Mouse (Mus musculus): Measurements from ENCODE around the gene Ptprk. TPM values are rescaled to one million over a fixed set of nuclear protein-coding genes. Genes with fewer than 3 reads are reported as not detected.

Ptprk gene
- polyA plus RNA-seq, 1 experiment from 2014 or later: 29.6 TPM

DNA sequence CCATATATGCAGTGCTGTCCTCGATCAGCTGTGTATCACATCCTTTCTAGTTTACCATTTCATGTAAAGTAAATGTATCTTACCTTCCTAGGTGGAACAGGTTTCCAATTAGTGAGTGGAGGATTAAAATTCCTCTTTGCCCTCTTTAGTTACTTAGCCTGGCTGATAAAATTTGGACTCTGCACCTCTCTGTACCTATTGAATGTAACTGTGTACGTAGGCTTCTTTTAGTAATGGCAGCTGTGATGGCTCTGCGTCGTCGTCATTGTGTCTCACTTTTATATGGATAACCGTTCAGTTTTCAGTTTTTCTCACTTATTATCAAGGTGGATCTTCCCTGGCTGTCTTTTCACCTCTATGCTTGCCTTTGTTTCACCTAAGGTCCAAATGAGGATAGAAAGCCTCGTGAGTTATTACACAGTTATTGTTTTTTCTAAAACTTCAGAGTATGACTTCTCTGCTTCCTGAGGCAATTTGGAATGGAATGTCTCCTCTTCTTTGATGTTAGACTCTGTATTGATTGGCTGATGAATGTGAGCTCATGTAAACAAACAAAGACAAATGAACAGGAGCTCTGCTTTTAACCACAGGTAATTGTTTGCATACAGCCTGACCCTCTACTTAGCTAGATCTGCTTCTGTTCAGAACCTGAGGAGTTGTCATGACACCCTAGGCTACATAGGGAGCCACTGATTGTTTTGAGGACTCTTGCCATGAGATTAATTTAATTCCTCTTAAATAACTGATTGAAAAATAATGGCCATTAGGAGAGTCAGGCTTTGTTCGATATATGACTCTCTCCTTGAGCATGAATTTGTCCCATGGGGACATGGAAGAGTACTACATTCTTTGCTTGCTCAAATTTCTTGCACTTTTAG, 197.3 kb downstream of the Ptprk start:
- 86% methylated on average over 8 of the region's 8 CpGs for WGBS
- Histone ChIP-seq H3K4me1 (peaks cover 5% of the 10 kb centered on the region; the same call in 1 of the 2 replicates), H3K36me3 (0 out of 2 replicates have a peak, but pooled peaks cover 10% of the 10 kb centered on the region), H3K27ac (replicated peaks) (no peak overlapping the region), H3K9me3 (replicated peaks) (no peaks in the 10 kb centered on the region), H3K4me3 (no peak overlapping the region), H3K27me3 (ENCODE audit: low read depth, poor library complexity, severe bottlenecking) (no peaks in the 10 kb centered on the region)
- no peak for DNase-seq (ENCODE audit: low spot score)

DNA sequence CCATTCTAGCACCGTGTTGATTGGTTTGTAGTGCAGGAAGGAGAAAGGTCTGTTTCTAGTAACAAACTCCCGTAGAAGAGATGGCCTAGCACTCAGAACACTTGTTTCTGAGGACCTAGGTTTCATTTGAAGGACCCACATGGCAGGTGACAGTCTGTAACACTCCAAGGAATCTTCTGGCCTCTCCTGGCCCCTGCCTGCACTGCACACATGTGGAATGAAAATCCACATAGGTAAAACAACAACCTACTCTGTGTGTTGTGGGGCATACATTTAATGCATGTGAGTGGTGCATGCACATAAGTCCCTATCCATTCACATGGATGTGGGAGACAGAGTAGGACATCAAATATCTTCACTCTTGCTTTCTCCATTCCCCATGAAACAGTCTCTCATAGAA, 204.1 kb downstream of the Ptprk start:
- Histone ChIP-seq H3K4me1 (peaks cover 5% of the 10 kb centered on the region; the same call in 1 of the 2 replicates), H3K36me3 (no peaks in the 10 kb centered on the region), H3K9me3 (replicated peaks) (no peaks in the 10 kb centered on the region), H3K4me3 (no peak overlapping the region), H3K27ac (replicated peaks) (no peak overlapping the region), H3K27me3 (ENCODE audit: low read depth, poor library complexity, severe bottlenecking) (no peaks in the 10 kb centered on the region)
- WGBS: 100% methylated on average over 2 of the region's 2 CpGs
- no peak for DNase-seq (ENCODE audit: low spot score)

DNA sequence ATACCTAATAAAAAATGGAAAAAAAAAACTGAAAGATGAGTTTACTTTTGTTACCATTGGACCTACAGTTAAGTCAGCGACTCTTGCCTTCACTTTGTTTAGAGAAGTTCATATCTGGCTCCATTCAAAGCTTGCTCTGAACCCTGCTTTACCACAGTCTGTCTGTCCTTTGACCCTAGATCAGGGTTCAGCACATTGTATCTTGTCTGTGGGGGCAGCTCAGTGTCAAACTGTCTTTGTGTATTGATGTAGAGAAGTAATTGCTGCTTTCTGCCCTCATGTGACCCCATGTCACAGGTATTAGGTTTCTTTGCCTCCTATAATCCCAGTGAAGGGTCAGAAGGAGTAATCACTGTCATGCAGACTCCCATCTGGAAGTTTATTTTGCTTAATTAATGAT, 222.9 kb downstream of the Ptprk start:
- no peak overlapping the region for H3K4me3 ChIP-seq
- no peak overlapping the region for H3K27ac ChIP-seq (replicated peaks)
- no peaks in the 10 kb centered on the region for H3K27me3 ChIP-seq (ENCODE audit: low read depth, poor library complexity, severe bottlenecking)
- H3K4me1 ChIP-seq: peaks cover 3% of the 10 kb centered on the region
- no peak for DNase-seq (ENCODE audit: low spot score)
- WGBS: 53% methylated on average over 1 of the region's 1 CpGs
- no peaks in the 10 kb centered on the region for H3K36me3 ChIP-seq
- no peaks in the 10 kb centered on the region for H3K9me3 ChIP-seq (replicated peaks)

DNA sequence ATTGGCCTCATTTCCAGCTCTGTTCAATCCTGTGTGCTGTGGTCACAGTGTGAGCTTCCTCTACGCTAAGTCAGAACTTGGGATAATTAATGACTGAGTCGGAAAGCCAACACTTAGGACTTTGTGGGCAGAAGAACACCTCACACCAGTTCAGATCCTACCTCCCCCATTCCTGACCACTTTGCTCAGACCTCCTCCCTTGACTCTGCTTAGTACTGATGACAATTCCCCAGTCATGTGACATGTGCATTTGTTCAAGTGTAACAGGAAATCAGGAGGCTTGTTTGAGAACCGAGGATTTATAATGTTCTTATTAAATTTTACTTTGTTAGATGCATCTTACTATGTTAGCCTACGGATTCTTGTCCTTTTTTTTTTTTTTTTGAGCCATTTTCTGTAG, 224.6 kb downstream of the Ptprk start:
- Histone ChIP-seq H3K27ac (replicated peaks) (no peak overlapping the region), H3K36me3 (no peaks in the 10 kb centered on the region), H3K27me3 (ENCODE audit: low read depth, poor library complexity, severe bottlenecking) (no peaks in the 10 kb centered on the region), H3K4me3 (no peak overlapping the region), H3K4me1 (peaks cover 3% of the 10 kb centered on the region), H3K9me3 (replicated peaks) (no peaks in the 10 kb centered on the region)
- no peak for DNase-seq (ENCODE audit: low spot score)
- 83% methylated on average over 4 of the region's 4 CpGs for WGBS

DNA sequence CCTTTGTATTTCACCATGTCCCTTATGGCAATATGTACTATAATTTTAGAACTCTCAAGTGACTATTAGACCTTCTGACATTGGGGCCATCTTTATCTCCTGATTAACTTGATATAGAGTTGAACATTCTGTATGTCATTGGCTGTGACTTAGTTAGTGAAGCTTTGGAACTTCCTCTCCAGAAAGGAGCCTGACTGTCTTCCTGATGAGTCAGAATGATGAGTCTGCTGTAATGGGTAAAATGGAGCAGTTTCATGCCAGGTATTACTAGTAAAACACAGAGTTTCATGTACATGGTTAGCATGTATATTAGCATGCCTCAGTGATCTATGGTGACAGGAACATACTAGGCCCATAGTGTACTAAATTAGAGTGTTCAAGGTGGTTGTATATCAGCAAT, 229.2 kb downstream of the Ptprk start:
- H3K4me3 ChIP-seq: no peak overlapping the region
- H3K27ac ChIP-seq (replicated peaks): no peak overlapping the region
- H3K9me3 ChIP-seq (replicated peaks): no peaks in the 10 kb centered on the region
- peaks cover 7% of the 10 kb centered on the region for H3K4me1 ChIP-seq
- H3K36me3 ChIP-seq: no peaks in the 10 kb centered on the region
- no peak for DNase-seq (ENCODE audit: low spot score)
- no peaks in the 10 kb centered on the region for H3K27me3 ChIP-seq (ENCODE audit: low read depth, poor library complexity, severe bottlenecking)

DNA sequence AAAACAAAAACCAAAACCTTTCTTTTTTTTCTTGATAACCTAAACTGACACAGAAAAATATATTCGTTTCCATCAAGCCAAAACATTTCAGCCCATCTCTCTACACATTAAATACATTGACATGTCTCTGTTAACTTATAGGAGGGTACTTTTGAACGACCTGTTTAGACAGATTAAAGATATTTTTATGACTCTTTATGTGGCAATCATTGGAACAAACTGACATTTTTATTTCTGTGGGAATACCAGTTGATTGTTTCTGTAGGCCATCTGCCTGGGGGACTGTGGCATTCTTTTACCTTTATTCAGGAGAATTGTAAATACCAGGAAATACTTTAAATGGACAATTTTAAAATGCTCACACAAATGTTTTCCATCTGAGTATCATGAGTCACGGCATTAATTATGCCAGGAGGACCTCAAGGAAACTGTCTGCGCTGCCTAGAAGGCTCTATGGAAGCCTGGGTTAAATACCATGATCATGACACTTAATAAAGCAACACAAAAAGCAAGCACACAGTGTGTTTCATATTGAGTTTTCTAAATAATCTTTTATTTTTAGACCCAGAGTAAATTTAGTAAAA, 229.8 kb downstream of the Ptprk start:
- H3K27me3 ChIP-seq (ENCODE audit: low read depth, poor library complexity, severe bottlenecking): no peaks in the 10 kb centered on the region
- H3K4me1 ChIP-seq: peaks cover 7% of the 10 kb centered on the region
- no peak overlapping the region for H3K27ac ChIP-seq (replicated peaks)
- no peak for DNase-seq (ENCODE audit: low spot score)
- H3K4me3 ChIP-seq: no peak overlapping the region
- H3K36me3 ChIP-seq: no peaks in the 10 kb centered on the region
- 83% methylated on average over 4 of the region's 4 CpGs for WGBS
- H3K9me3 ChIP-seq (replicated peaks): no peaks in the 10 kb centered on the region

DNA sequence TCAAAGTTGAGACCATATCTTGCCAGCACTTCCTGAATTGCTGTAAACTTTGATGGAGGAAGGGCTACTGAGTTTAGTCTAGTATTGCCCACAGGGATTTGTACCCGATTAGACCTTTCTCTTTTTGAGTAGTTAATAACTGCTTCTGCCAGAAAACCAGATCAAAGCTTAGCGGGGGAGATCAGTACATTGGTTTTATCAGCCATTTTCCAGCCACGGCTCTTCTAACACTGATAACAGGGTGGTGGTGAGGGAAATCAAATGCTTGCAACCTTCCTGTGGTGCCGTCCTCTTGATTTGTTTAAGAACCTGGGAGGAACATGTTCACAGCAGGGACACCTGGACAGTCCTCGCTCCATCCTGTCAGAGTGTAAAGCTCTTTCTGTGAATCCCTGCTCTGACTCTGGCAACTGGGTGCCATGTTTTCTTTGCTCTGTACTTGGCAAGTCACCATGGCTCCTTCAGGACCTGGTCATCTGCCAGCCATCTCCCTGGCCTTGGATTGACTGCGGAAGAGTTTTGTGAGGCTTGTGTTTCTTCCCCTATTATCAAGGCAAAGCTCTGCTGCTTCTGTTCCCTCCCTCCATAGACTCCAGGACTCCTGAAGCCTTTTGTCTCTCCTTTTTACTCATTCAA, 231.9 kb downstream of the Ptprk start:
- H3K4me1 ChIP-seq: peaks cover 7% of the 10 kb centered on the region
- H3K27ac ChIP-seq (replicated peaks): no peak overlapping the region
- no peak for DNase-seq (ENCODE audit: low spot score)
- H3K36me3 ChIP-seq: no peaks in the 10 kb centered on the region
- no peak overlapping the region for H3K4me3 ChIP-seq
- no peaks in the 10 kb centered on the region for H3K27me3 ChIP-seq (ENCODE audit: low read depth, poor library complexity, severe bottlenecking)
- H3K9me3 ChIP-seq (replicated peaks): no peaks in the 10 kb centered on the region
- WGBS: 54% methylated on average over 6 of the region's 6 CpGs

DNA sequence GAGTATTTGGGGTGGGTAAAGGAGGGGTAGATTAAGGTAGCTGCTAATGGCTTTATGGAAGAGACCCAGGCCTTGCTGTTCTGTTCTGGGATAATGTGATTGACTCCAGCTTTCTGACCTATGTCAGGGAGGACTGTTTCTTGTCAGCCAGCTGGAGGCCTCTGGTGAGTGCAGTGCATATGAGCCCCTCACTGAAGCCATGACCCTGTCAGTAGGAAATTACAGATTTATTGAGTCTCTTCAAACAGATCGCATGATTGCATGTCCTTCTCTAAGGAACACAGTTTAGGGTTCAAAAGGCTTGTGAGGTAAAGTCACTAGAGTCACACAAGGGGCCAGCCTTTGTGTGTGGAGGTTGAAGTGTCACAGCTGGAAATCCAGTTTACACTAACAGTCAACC, 236.7 kb downstream of the Ptprk start:
- Histone ChIP-seq H3K4me1 (peaks cover 7% of the 10 kb centered on the region), H3K4me3 (no peak overlapping the region), H3K36me3 (no peaks in the 10 kb centered on the region), H3K27me3 (ENCODE audit: low read depth, poor library complexity, severe bottlenecking) (no peaks in the 10 kb centered on the region), H3K9me3 (replicated peaks) (no peaks in the 10 kb centered on the region), H3K27ac (replicated peaks) (no peak overlapping the region)
- 76% methylated on average over 1 of the region's 1 CpGs for WGBS
- DNase-seq (ENCODE audit: low spot score): no peak

DNA sequence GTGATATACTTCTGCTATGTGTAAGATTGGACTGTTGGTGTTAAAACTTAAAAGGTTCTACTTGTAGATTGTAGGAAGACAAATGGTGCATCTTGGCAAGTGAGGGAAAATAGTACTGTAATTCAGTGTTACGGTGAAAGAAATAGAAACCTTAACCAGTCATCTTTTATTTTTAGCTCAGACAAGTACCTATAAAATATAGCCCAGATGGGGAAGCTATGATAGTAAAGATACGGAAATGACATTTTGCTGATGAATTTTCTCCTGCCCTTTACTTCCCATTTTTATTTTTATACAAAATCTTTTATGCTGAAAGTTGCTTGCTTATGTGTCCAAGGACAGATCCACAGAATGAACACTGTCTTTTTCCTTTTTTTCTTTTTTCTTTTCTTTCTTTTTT, 248.4 kb downstream of the Ptprk start:
- 90% methylated on average over 2 of the region's 2 CpGs for WGBS

DNA sequence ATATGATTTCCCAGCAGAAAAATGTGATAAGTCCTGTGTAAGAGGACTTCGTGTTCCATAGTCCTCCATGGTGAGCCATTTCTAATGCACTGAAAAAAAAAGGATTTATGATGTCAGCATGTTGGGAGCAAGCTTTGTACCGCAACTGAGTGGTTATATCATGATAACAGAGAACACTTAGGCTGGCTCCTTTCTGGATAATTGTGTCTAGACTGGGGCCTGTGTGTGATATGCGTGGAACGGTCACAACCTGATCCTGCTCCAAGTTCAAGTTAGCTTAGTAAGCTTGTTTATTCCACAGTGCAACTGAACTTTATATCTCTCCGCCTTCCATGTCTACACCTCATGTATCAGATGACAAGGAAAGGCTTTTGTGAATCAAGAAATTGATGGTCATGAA, 260.6 kb downstream of the Ptprk start:
- no peak for DNase-seq (ENCODE audit: low spot score)
- H3K4me3 ChIP-seq: no peak overlapping the region
- no peaks in the 10 kb centered on the region for H3K27me3 ChIP-seq (ENCODE audit: low read depth, poor library complexity, severe bottlenecking)
- H3K27ac ChIP-seq (replicated peaks): no peak overlapping the region
- WGBS: 91% methylated on average over 5 of the region's 5 CpGs
- H3K9me3 ChIP-seq (replicated peaks): no peaks in the 10 kb centered on the region
- no peaks in the 10 kb centered on the region for H3K4me1 ChIP-seq
- H3K36me3 ChIP-seq: no peaks in the 10 kb centered on the region

More for the DNA sequence above, 248.4 kb downstream of the Ptprk start:
- H3K27me3 ChIP-seq (ENCODE audit: low read depth, poor library complexity, severe bottlenecking): no peaks in the 10 kb centered on the region
- DNase-seq (ENCODE audit: low spot score): no peak
- H3K4me1 ChIP-seq: no peaks in the 10 kb centered on the region
- no peaks in the 10 kb centered on the region for H3K36me3 ChIP-seq
- no peak overlapping the region for H3K27ac ChIP-seq (replicated peaks)
- H3K4me3 ChIP-seq: no peak overlapping the region
- H3K9me3 ChIP-seq (replicated peaks): no peaks in the 10 kb centered on the region

DNA sequence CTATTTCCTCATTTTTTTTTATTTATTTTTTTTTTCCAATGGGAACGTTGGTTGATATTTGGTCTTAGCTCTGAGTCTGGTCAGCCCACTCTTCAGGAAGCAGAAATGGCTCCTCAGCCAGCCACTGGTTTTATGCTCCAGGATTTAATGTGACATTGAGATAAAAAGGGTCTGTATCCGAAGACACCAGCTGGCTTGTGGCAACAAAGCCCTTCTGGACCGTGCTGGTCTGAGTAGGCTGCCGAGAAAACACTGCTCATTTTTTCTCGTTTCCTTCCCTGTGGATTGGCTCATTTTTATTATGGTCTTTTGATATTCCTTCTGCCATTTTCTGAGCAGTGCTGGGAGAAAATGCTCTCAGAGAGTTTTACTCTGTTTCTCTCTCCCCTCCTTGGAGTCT, 263.9 kb downstream of the Ptprk start:
- H3K27me3 ChIP-seq (ENCODE audit: low read depth, poor library complexity, severe bottlenecking): no peaks in the 10 kb centered on the region
- H3K36me3 ChIP-seq: no peaks in the 10 kb centered on the region
- 81% methylated on average over 5 of the region's 5 CpGs for WGBS
- H3K4me3 ChIP-seq: no peak overlapping the region
- H3K9me3 ChIP-seq (replicated peaks): no peaks in the 10 kb centered on the region
- H3K4me1 ChIP-seq: no peaks in the 10 kb centered on the region
- H3K27ac ChIP-seq (replicated peaks): no peak overlapping the region
- no peak for DNase-seq (ENCODE audit: low spot score)

DNA sequence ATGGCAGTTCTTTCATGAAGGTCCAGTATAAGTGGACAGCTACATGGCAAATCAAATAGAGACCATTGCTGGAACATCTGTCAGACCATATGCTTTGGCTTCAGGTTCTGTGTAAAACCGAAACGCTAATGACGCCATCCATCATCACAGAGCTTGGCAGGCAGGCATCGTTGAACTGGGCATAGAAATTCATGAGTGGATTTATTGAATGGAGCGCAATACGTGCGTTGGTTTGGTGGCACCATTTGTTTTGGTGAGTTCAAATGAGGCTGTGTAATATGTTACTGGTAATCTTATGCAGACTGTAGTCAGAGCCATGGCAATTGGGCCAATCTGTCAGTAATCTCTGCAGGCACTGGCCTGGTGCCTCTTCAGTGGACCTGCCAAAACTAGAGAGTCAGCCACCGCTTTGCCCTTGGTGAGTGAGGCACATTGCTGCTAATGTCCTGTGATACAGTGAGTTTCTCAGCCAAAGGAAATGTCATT, 270.6 kb downstream of the Ptprk start:
- Histone ChIP-seq H3K36me3 (no peaks in the 10 kb centered on the region), H3K9me3 (replicated peaks) (no peaks in the 10 kb centered on the region), H3K27ac (replicated peaks) (no peak overlapping the region), H3K4me1 (no peaks in the 10 kb centered on the region), H3K4me3 (no peak overlapping the region), H3K27me3 (ENCODE audit: low read depth, poor library complexity, severe bottlenecking) (no peaks in the 10 kb centered on the region)
- WGBS: 95% methylated on average over 8 of the region's 8 CpGs
- no peak for DNase-seq (ENCODE audit: low spot score)

DNA sequence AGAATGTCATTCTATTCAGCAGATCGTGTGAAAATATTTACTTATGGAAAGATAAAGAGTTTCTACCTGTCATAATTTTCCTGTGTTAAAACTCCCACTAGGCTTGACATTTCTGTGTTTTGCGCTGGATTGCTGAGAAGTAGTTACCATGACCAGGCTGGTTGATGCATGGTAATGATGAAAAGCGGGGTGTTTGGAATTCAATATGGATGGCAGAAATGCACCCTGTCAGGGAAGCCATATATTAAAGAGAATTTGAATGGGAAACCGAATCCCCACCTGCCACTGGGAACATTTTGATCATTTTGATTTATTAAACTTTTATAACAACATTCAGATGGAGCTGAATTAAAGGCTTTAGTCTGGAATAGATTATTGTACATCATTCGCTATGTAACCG, 290.7 kb downstream of the Ptprk start:
- 93% methylated on average over 6 of the region's 6 CpGs for WGBS
- H3K27ac ChIP-seq (replicated peaks): no peak overlapping the region
- H3K4me1 ChIP-seq: no peaks in the 10 kb centered on the region
- no peak for DNase-seq (ENCODE audit: low spot score)
- H3K36me3 ChIP-seq: no peaks in the 10 kb centered on the region
- H3K27me3 ChIP-seq (ENCODE audit: low read depth, poor library complexity, severe bottlenecking): no peaks in the 10 kb centered on the region
- no peaks in the 10 kb centered on the region for H3K9me3 ChIP-seq (replicated peaks)
- no peak overlapping the region for H3K4me3 ChIP-seq

Measured in midbrain, embryonic 10.5 days (tissue).